Mouse (Mus musculus) hindbrain, embryonic 12.5 days (tissue): Measurements from ENCODE around the gene Gnptab. TPM values are rescaled to one million over a fixed set of nuclear protein-coding genes. Genes with fewer than 3 reads are reported as not detected.
A peak's percentile ranks its signal among the peaks of the same experiment; 100 is the strongest.

Experiments used
- ATAC-seq: fragments of 200-750 bp; cut with Nextera tagmentation; 2 replicates; pipeline ENCODE4 v1.8.0; 2017; ENCODE audit warnings: moderate TSS enrichment; ENCODE audit not compliant: low FRiP score
- H3K27ac ChIP-seq: fragments of 300-500 bp; sonication (generic); 2 replicates; pipeline ENCODE4 v1.5.1; 2016; ENCODE audit warnings: mild to moderate bottlenecking
- H3K27me3 ChIP-seq: fragments of 300-500 bp; sonication (generic); 2 replicates; pipeline ENCODE4 v1.6.1; 2016; ENCODE audit warnings: mild to moderate bottlenecking
- H3K36me3 ChIP-seq: fragments of 300-500 bp; sonication (generic); 2 replicates; pipeline ENCODE4 v1.6.1; 2016; ENCODE audit warnings: mild to moderate bottlenecking
- H3K4me1 ChIP-seq: fragments of 300-500 bp; sonication (generic); 2 replicates; pipeline ENCODE4 v1.6.1; 2016
- H3K4me2 ChIP-seq: fragments of 300-500 bp; sonication (generic); replicated peaks from 2 replicates; pipeline ENCODE4 v1.6.1; 2016; ENCODE audit warnings: mild to moderate bottlenecking
- H3K4me3 ChIP-seq: fragments of 300-500 bp; sonication (generic); 2 replicates; pipeline ENCODE4 v1.5.1; 2016; ENCODE audit warnings: mild to moderate bottlenecking
- H3K9ac ChIP-seq: fragments of 300-500 bp; sonication (generic); 2 replicates; pipeline ENCODE4 v1.6.1; 2016; ENCODE audit warnings: mild to moderate bottlenecking, moderate library complexity
- H3K9me3 ChIP-seq: fragments of 300-500 bp; sonication (generic); replicated peaks from 2 replicates; pipeline ENCODE4 v1.6.1; 2016; ENCODE audit warnings: mild to moderate bottlenecking
- WGBS: fragments of 180-500 bp; shearing (Covaris S2); methylation state at CpG from one replicate; pipeline ENCODE4 v1.1.7; 2016; 5-methylcytosine and 5-hydroxymethylcytosine counted together
- polyA plus RNA-seq: library from polyadenylated mRNA; unstranded; fragments of >200 nt; fragmentation: Nextera tagmentation; extraction: Ambion mirVana; gene quantifications from 2 replicates; pipeline ENCODE4 v1.2.1, GENCODE M21; 2016

Gnptab gene
- polyA plus RNA-seq, 1 experiment from 2014 or later, result 18.3 TPM

DNA sequence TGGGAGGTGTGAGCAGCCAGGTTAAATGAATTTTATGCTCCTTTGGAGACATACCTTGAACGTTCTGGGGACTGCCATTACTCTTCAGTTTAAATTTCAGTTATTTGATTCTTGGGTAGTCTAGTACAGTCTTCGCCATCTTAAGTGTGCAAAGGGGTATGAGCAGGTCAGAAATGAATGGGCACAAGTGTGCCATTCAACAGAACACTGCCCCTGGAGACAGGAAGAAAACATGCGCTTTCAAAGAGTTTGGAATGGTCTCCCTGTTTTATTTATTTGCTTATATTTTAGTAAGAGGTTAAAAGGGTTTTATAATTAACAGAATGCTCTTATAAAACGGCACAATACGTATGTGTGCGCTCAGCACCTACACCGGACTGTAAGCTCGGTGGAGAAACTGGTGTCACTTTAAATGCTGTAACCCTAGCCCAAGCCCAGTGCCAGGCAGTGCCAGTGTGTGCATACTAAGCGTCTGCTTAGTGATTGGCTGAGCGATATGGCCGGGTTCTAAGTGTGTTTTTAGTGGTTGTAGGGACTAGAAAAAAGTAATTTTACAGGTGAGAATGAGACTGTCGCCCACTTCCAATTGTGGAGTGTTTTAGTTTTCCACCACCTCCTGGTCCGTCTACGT, 1.6 kb downstream of the Gnptab start:
- WGBS, result 58% methylated on average over 14 of the region's 14 CpGs
- Histone ChIP-seq H3K4me3 (peak overlapping the region; percentile 81), H3K4me1 (peaks cover 17% of the 10 kb centered on the region), H3K27ac (no peak overlapping the region), H3K36me3 (no peaks in the 10 kb centered on the region), H3K27me3 (no peaks in the 10 kb centered on the region), H3K9ac (0 out of 2 replicates have a peak overlapping the region, but pooled peaks have one; percentile 85), H3K9me3 (no peaks in the 10 kb centered on the region), H3K4me2 (peak overlapping the region; percentile 83)
- ATAC-seq, result no peak

DNA sequence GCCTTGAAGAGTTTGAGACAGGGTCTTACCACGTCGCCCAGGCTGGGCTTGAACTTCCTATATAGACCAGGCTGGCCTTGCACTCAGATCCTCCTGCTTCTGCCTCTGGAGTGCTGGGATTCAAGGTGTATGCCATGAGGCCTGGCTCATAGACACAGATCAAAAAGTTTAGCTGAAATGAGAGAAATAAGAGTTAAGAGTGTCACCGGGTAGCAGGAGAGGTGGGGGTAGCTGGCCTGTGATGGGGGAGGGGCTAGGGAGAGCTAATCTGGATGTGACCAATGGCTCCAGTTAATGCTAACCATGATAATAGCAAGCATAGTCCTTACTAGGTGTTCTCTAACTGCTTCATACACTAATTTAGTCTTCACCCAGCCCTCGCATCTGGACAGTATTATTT, 2.4 kb downstream of the Gnptab start:
- Histone ChIP-seq H3K4me3 (no peak overlapping the region), H3K9ac (no peak overlapping the region), H3K4me1 (peaks cover 17% of the 10 kb centered on the region), H3K9me3 (no peaks in the 10 kb centered on the region), H3K4me2 (no peak overlapping the region), H3K27me3 (no peaks in the 10 kb centered on the region), H3K27ac (no peak overlapping the region), H3K36me3 (no peaks in the 10 kb centered on the region)
- ATAC-seq, result no peak
- 83% methylated on average over 4 of the region's 4 CpGs for WGBS

GRCm38 (mm10) chr10:88382009-88382408, 3.1 kb downstream of the Gnptab start:
- Histone ChIP-seq H3K4me1 (peaks cover 17% of the 10 kb centered on the region), H3K27ac (no peak overlapping the region), H3K4me3 (no peak overlapping the region), H3K9ac (no peak overlapping the region), H3K36me3 (no peaks in the 10 kb centered on the region), H3K9me3 (no peaks in the 10 kb centered on the region), H3K4me2 (no peak overlapping the region), H3K27me3 (no peaks in the 10 kb centered on the region)
- ATAC-seq, result no peak
- WGBS, result 80% methylated on average over 6 of the region's 6 CpGs

GRCm38 (mm10) chr10:88383479-88383878, 4.5 kb downstream of the Gnptab start:
- Histone ChIP-seq H3K4me1 (peaks cover 17% of the 10 kb centered on the region), H3K9me3 (no peaks in the 10 kb centered on the region), H3K36me3 (no peaks in the 10 kb centered on the region), H3K9ac (no peak overlapping the region), H3K27me3 (no peaks in the 10 kb centered on the region), H3K4me3 (no peak overlapping the region), H3K27ac (no peak overlapping the region), H3K4me2 (no peak overlapping the region)
- WGBS, result 78% methylated on average over 4 of the region's 4 CpGs
- no peak for ATAC-seq

- H3K4me3 ChIP-seq, result no peak overlapping the region
- no peak overlapping the region for H3K9ac ChIP-seq
- H3K27ac ChIP-seq, result no peak overlapping the region
- no peaks in the 10 kb centered on the region for H3K9me3 ChIP-seq
- no peaks in the 10 kb centered on the region for H3K27me3 ChIP-seq
- H3K4me1 ChIP-seq, result peaks cover 17% of the 10 kb centered on the region
- H3K4me2 ChIP-seq, result no peak overlapping the region
- 70% methylated on average over 5 of the region's 5 CpGs for WGBS
- no peak for ATAC-seq
- H3K36me3 ChIP-seq, result no peaks in the 10 kb centered on the region
Observed at GRCm38 (mm10) chr10:88384081-88384480, 5.1 kb downstream of the Gnptab start.

GRCm38 (mm10) chr10:88385290-88385689, 6.4 kb downstream of the Gnptab start:
- 92% methylated on average over 11 of the region's 11 CpGs for WGBS
- Histone ChIP-seq H3K9ac (no peak overlapping the region), H3K4me3 (no peak overlapping the region), H3K36me3 (no peaks in the 10 kb centered on the region), H3K27ac (no peak overlapping the region), H3K4me1 (peaks cover 13% of the 10 kb centered on the region), H3K27me3 (no peaks in the 10 kb centered on the region), H3K9me3 (no peaks in the 10 kb centered on the region), H3K4me2 (no peak overlapping the region)
- ATAC-seq, result no peak

GRCm38 (mm10) chr10:88385758-88386157, 6.8 kb downstream of the Gnptab start:
- WGBS, result 89% methylated on average over 6 of the region's 6 CpGs
- Histone ChIP-seq H3K27ac (no peak overlapping the region), H3K9ac (no peak overlapping the region), H3K4me3 (no peak overlapping the region), H3K36me3 (no peaks in the 10 kb centered on the region), H3K27me3 (no peaks in the 10 kb centered on the region), H3K9me3 (no peaks in the 10 kb centered on the region), H3K4me1 (peaks cover 10% of the 10 kb centered on the region), H3K4me2 (no peak overlapping the region)
- ATAC-seq, result no peak

- Histone ChIP-seq H3K9me3 (no peaks in the 10 kb centered on the region), H3K27me3 (no peaks in the 10 kb centered on the region), H3K9ac (no peak overlapping the region), H3K4me1 (peaks cover 6% of the 10 kb centered on the region; the same call in 1 of the 2 replicates), H3K36me3 (no peaks in the 10 kb centered on the region), H3K27ac (no peak overlapping the region), H3K4me3 (no peak overlapping the region), H3K4me2 (no peak overlapping the region)
- WGBS, result 83% methylated on average over 6 of the region's 6 CpGs
- ATAC-seq, result no peak
Observed at GRCm38 (mm10) chr10:88386251-88386650, 7.3 kb downstream of the Gnptab start.

DNA sequence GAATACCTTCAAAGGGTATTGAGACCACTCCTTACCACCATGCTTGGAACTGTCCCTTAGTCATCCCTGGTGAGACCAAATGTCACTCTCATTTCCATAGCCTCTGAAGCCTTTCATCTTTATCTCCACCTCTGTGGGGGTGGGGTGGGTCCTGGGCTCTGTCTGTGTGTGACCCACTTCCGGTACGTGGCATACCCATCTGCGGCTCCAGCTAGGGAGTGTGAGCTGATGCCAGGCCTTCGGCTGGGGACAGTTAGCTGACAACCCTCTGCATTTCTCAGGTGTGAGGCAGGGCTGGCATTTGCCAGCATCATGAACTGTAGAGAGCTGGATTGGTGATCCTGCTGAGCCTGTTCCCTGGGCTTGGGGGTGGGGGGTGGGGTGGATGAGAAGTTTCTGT, 10.6 kb downstream of the Gnptab start:
- 64% methylated on average over 4 of the region's 4 CpGs for WGBS

DNA sequence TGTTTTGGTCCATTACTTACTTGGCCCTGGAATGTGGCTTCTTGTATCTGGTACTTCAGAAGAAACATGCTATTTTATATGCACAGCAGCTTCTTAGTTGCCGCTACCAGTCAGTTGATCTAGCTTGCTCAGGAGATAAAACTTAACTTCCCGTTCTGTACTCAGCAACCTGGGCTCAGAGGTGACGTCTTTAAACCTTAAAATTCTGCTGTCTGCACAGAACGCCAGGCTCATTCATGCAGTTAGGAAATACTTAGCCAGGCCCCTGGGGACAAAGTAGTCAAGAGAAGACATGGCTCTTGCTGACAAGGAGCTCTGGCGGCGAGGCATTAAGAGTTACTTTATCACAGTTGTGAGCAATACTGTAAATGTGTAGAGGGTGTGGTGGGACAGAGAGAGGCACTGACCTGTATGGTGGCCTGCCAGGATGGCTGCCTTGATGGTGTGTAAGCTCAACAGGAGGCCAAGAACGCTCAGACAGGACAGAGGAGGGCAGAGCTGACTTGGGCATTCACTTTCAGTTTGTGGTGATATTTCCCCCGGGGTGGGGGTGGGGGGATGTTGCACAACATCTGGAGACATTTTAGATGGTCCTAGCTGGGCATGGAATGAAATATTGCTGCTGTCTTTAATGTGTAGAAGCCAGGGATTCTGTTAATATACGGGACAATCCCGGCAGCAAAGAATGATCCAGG, 11.3 kb downstream of the Gnptab start:
- Histone ChIP-seq H3K4me2 (no peak overlapping the region), H3K9ac (no peak overlapping the region), H3K36me3 (no peaks in the 10 kb centered on the region), H3K9me3 (no peaks in the 10 kb centered on the region), H3K27ac (no peak overlapping the region), H3K27me3 (no peaks in the 10 kb centered on the region), H3K4me3 (no peak overlapping the region), H3K4me1 (peaks cover 4% of the 10 kb centered on the region; the same call in 1 of the 2 replicates)
- ATAC-seq, result no peak
- WGBS, result 63% methylated on average over 10 of the region's 10 CpGs

More for the DNA sequence above, 10.6 kb downstream of the Gnptab start:
- Histone ChIP-seq H3K9ac (no peak overlapping the region), H3K27me3 (no peaks in the 10 kb centered on the region), H3K4me1 (peaks cover 4% of the 10 kb centered on the region; the same call in 1 of the 2 replicates), H3K4me3 (no peak overlapping the region), H3K36me3 (no peaks in the 10 kb centered on the region), H3K4me2 (no peak overlapping the region), H3K9me3 (no peaks in the 10 kb centered on the region), H3K27ac (no peak overlapping the region)
- no peak for ATAC-seq

DNA sequence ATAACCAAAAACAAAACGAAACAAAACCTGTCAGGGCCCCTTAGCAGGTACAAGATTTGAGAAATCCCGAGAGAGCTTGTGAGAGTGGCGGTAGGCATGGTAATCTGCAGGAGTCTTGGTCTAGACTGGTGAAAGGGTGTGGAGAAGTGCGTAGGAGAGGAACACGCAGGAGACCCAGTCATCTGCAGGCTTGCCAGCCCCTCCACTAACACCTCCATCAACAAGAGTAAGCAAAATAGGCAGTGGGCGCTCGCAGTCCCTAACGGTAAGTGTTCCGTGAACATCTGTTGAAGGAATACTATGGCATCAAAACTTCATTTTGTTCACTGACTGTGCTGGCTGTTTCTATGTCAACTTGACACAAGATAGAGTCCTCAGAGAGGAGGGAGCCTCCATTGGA, 12.6 kb downstream of the Gnptab start:
- no peak for ATAC-seq
- H3K27me3 ChIP-seq, result no peaks in the 10 kb centered on the region
- 93% methylated on average over 9 of the region's 9 CpGs for WGBS
- H3K9ac ChIP-seq, result no peak overlapping the region
- no peaks in the 10 kb centered on the region for H3K9me3 ChIP-seq
- H3K4me3 ChIP-seq, result no peak overlapping the region
- H3K4me2 ChIP-seq, result no peak overlapping the region
- H3K4me1 ChIP-seq, result peaks cover 4% of the 10 kb centered on the region; the same call in 1 of the 2 replicates
- H3K36me3 ChIP-seq, result no peaks in the 10 kb centered on the region
- no peak overlapping the region for H3K27ac ChIP-seq

- H3K4me3 ChIP-seq, result no peak overlapping the region
- WGBS, result 87% methylated on average over 9 of the region's 9 CpGs
- H3K9me3 ChIP-seq, result no peaks in the 10 kb centered on the region
- no peak overlapping the region for H3K27ac ChIP-seq
- H3K36me3 ChIP-seq, result no peaks in the 10 kb centered on the region
- H3K4me1 ChIP-seq, result peaks cover 4% of the 10 kb centered on the region; the same call in 1 of the 2 replicates
- H3K4me2 ChIP-seq, result no peak overlapping the region
- H3K27me3 ChIP-seq, result no peaks in the 10 kb centered on the region
- H3K9ac ChIP-seq, result no peak overlapping the region
- no peak for ATAC-seq
Observed at GRCm38 (mm10) chr10:88392181-88392847, 13.4 kb downstream of the Gnptab start.
